Mouse (Mus musculus): ENCODE data around the gene Nme8.

The Nme8 gene

GRCm38 (mm10) chr13:19697790-19698189 lies at the start of gene Nme8:
TSS of gene Nme8 (minus strand) at chr13:19697794.
- no peak for DNase-seq (ENCODE audit: extremely low spot score, low spot score)

- no peak for DNase-seq (ENCODE audit: extremely low spot score, low spot score)
Observed at GRCm38 (mm10) chr13:19745741-19746140, 48.1 kb upstream of the Nme8 start.

- no peak for DNase-seq (ENCODE audit: extremely low spot score, low spot score)
Observed at GRCm38 (mm10) chr13:19744536-19744935, 46.9 kb upstream of the Nme8 start.

- no peak for DNase-seq (ENCODE audit: extremely low spot score, low spot score)
Observed at GRCm38 (mm10) chr13:19734597-19734996, 37.0 kb upstream of the Nme8 start.

- DNase-seq (ENCODE audit: extremely low spot score, low spot score), result no peak
Observed at GRCm38 (mm10) chr13:19730826-19731225, 33.2 kb upstream of the Nme8 start.

- no peak for DNase-seq (ENCODE audit: extremely low spot score, low spot score)
Observed at GRCm38 (mm10) chr13:19718954-19719353, 21.4 kb upstream of the Nme8 start.

- no peak for DNase-seq (ENCODE audit: extremely low spot score, low spot score)
Observed at GRCm38 (mm10) chr13:19717201-19717600, 19.6 kb upstream of the Nme8 start.

- no peak for DNase-seq (ENCODE audit: extremely low spot score, low spot score)
Observed at GRCm38 (mm10) chr13:19703806-19704205, 6.2 kb upstream of the Nme8 start.

- no peak for DNase-seq (ENCODE audit: extremely low spot score, low spot score)
Observed at GRCm38 (mm10) chr13:19701443-19702078, 4.0 kb upstream of the Nme8 start.

- DNase-seq (ENCODE audit: extremely low spot score, low spot score), result no peak
Observed at GRCm38 (mm10) chr13:19700733-19701442, 3.3 kb upstream of the Nme8 start.

- DNase-seq (ENCODE audit: extremely low spot score, low spot score), result peak; percentile 27
Observed at GRCm38 (mm10) chr13:19698524-19699173, 1.1 kb upstream of the Nme8 start.

- no peak for DNase-seq (ENCODE audit: extremely low spot score, low spot score)
Observed at GRCm38 (mm10) chr13:19690417-19690816, 7.2 kb downstream of the Nme8 start.

- DNase-seq (ENCODE audit: extremely low spot score, low spot score), result no peak
Observed at GRCm38 (mm10) chr13:19689971-19690370, 7.6 kb downstream of the Nme8 start.

GRCm38 (mm10) chr13:19684007-19684406 lies 13.6 kb downstream of the Nme8 start:
- DNase-seq (ENCODE audit: extremely low spot score, low spot score), result no peak

- DNase-seq (ENCODE audit: extremely low spot score, low spot score), result no peak
Observed at GRCm38 (mm10) chr13:19682879-19683640, 14.5 kb downstream of the Nme8 start.

GRCm38 (mm10) chr13:19674601-19675000 lies 23.0 kb downstream of the Nme8 start:
- DNase-seq (ENCODE audit: extremely low spot score, low spot score), result no peak

GRCm38 (mm10) chr13:19674025-19674424 lies 23.6 kb downstream of the Nme8 start:
- no peak for DNase-seq (ENCODE audit: extremely low spot score, low spot score)

GRCm38 (mm10) chr13:19668355-19669140 lies 29.0 kb downstream of the Nme8 start:
- no peak for DNase-seq (ENCODE audit: extremely low spot score, low spot score)

GRCm38 (mm10) chr13:19652405-19652804 lies 45.2 kb downstream of the Nme8 start:
- DNase-seq (ENCODE audit: extremely low spot score, low spot score), result no peak

GRCm38 (mm10) chr13:19649824-19650223 lies 47.8 kb downstream of the Nme8 start:
- DNase-seq (ENCODE audit: extremely low spot score, low spot score), result no peak

- no peak for DNase-seq (ENCODE audit: extremely low spot score, low spot score)
Observed at GRCm38 (mm10) chr13:19644225-19644624, 53.4 kb downstream of the Nme8 start.

Measured in neural tube, embryonic 10.5 days (tissue).